Mouse (Mus musculus) heart, adult 2 months (tissue): ENCODE measurements around the gene Nploc4. TPM values are rescaled to one million over a fixed set of nuclear protein-coding genes. Genes with fewer than 3 reads are reported as not detected.

Source experiments
- DNase-seq, 2 experiments: peaks; one replicate each; pipeline ENCODE4 v3.0.0; 2021
- H3K27ac ChIP-seq: fragments of 200-600 bp; 2 replicates; pipeline ENCODE4 v1.8.1; 2022
- H3K27me3 ChIP-seq: fragments of 200-500 bp; 2 replicates; pipeline ENCODE4 v1.6.1; 2012; ENCODE audit warnings: mild to moderate bottlenecking, low read length, inconsistent platforms, mixed read lengths; ENCODE audit not compliant: control insufficient read depth, insufficient read depth
- H3K36me3 ChIP-seq: fragments of 200-500 bp; 2 replicates; pipeline ENCODE4 v1.6.1; 2012; ENCODE audit warnings: low read length, inconsistent platforms; ENCODE audit not compliant: control insufficient read depth, insufficient read depth
- H3K4me1 ChIP-seq: fragments of 200-500 bp; 2 replicates; pipeline ENCODE4 v1.6.1; 2011; ENCODE audit warnings: low read length; ENCODE audit not compliant: control insufficient read depth, insufficient read depth
- H3K4me3 ChIP-seq: fragments of 200-600 bp; 2 replicates; pipeline ENCODE4 v1.8.1; 2022
- H3K79me2 ChIP-seq: fragments of 200-500 bp; replicated peaks from 2 replicates; pipeline ENCODE4 v1.6.1; 2012; ENCODE audit warnings: mild to moderate bottlenecking, inconsistent platforms, low read length, moderate library complexity, mixed read lengths; ENCODE audit not compliant: control insufficient read depth, insufficient read depth
- H3K9ac ChIP-seq: fragments of 200-500 bp; 2 replicates; pipeline ENCODE4 v1.6.1; 2012; ENCODE audit warnings: low read depth, mild to moderate bottlenecking, control low read depth, inconsistent platforms, low read length, mixed read lengths
- CTCF ChIP-seq: fragments of 200-600 bp; IDR thresholded peaks from 2 replicates; pipeline ENCODE4 v1.8.1; 2022; ENCODE audit warnings: antibody characterized with exemption, mild to moderate bottlenecking, moderate library complexity
- EP300 ChIP-seq: fragments of 200-500 bp; IDR thresholded peaks from 2 replicates; pipeline ENCODE4 v1.6.1; 2011; ENCODE audit warnings: low read depth, low read length, control low read depth; ENCODE audit not compliant: insufficient read depth
- POLR2A ChIP-seq: fragments of 200-500 bp; IDR thresholded peaks from 2 replicates; pipeline ENCODE4 v1.6.1; 2011; ENCODE audit warnings: mild to moderate bottlenecking, low read depth, low read length, control low read depth; ENCODE audit not compliant: insufficient read depth
- WGBS: fragments of 180-500 bp; shearing (Covaris S2); methylation state at CpG from one replicate; pipeline ENCODE4 v1.1.7; 2018; 5-methylcytosine and 5-hydroxymethylcytosine counted together
- intact Hi-C: fragments of 180-260 bp; cut with DNase I; formaldehyde crosslinking; loops from one replicate; pipeline ENCODE4 v1.15.1; 2025
- polyA plus RNA-seq: library from polyadenylated mRNA; depleted of rRNA; stranded (reverse); fragments of >200 nt; gene quantifications from 2 replicates; pipeline ENCODE4 v1.2.3, GENCODE M21; 2012
- total RNA-seq, 2 experiments: library from RNA; stranded (reverse); gene quantifications; 2 replicates each; pipeline ENCODE4 v1.2.3; 2021

Gene Nploc4
- total and polyA plus RNA-seq, 3 experiments, result 36.6 to 58.4 (median 54.8) TPM

GRCm38 (mm10) chr11:120467736-120468092 is 30.2 kb upstream of the Nploc4 start:
- Histone ChIP-seq H3K4me3 (peak overlapping the region; percentile 84), H3K79me2 (no peaks in the 10 kb centered on the region; the same call in 1 of the 2 replicates), H3K4me1 (peaks cover 3% of the 10 kb centered on the region), H3K36me3 (no peaks in the 10 kb centered on the region), H3K27ac (peak overlapping the region; percentile 68), H3K27me3 (no peaks in the 10 kb centered on the region), H3K9ac (peak overlapping the region; percentile 87)
- under 1% methylated on average over 33 of the region's 33 CpGs for WGBS
- DNase-seq, result no peak
- intact Hi-C loops, result loop anchor here (2.0 kb wide), 1 partner anchor 15 kb away; no protein-coding TSS in a partner anchor
- TF ChIP-seq POLR2A, result no peak
- TF ChIP-seq CTCF, result no peak
- TF ChIP-seq EP300, result no peak

- H3K27ac ChIP-seq, result peak within 1 kb of the TSS; percentile 81
- peak within 1 kb of the TSS; percentile 87 for H3K9ac ChIP-seq
- TF ChIP-seq POLR2A (peak; percentile 89), CTCF (no peak), EP300 (0 out of 2 replicates have a peak, but pooled peaks have one; percentile 16)
- DNase-seq, result peak; percentile 91 to 95
- H3K79me2 ChIP-seq, result no peaks in the 10 kb centered on the region; the same call in 1 of the 2 replicates
- under 1% methylated on average over 53 of the region's 54 CpGs for WGBS
- H3K27me3 ChIP-seq, result no peaks in the 10 kb centered on the region
- H3K36me3 ChIP-seq, result no peaks in the 10 kb centered on the region
- H3K4me1 ChIP-seq, result peaks cover 3% of the 10 kb centered on the region
- peak within 1 kb of the TSS; percentile 84 for H3K4me3 ChIP-seq
- intact Hi-C loops, result no loop called here
These were observed 29.7 kb upstream of the Nploc4 start, which contains the start of gene Arl16 for GRCm38 (mm10) chr11:120467051-120467735. TSS of gene Arl16 (minus strand) at chr11:120467607.

GRCm38 (mm10) chr11:120465521-120465920 is 28.0 kb upstream of the Nploc4 start:
- Histone ChIP-seq H3K9ac (no peak overlapping the region), H3K4me1 (peaks cover 3% of the 10 kb centered on the region), H3K4me3 (no peak overlapping the region), H3K79me2 (no peaks in the 10 kb centered on the region; the same call in 1 of the 2 replicates), H3K27ac (no peak overlapping the region), H3K36me3 (no peaks in the 10 kb centered on the region), H3K27me3 (no peaks in the 10 kb centered on the region)
- TF ChIP-seq POLR2A (no peak), EP300 (no peak), CTCF (no peak)
- WGBS, result 34% methylated on average over 4 of the region's 4 CpGs
- no peak for DNase-seq
- intact Hi-C loops, result no loop called here

- no peaks in the 10 kb centered on the region for H3K36me3 ChIP-seq
- no peaks in the 10 kb centered on the region; the same call in 1 of the 2 replicates for H3K79me2 ChIP-seq
- no peak for TF ChIP-seq POLR2A
- no peak for TF ChIP-seq EP300
- no peak for TF ChIP-seq CTCF
- H3K27me3 ChIP-seq, result no peaks in the 10 kb centered on the region
- intact Hi-C loops, result no loop called here
- H3K9ac ChIP-seq, result no peak overlapping the region
- H3K4me3 ChIP-seq, result no peak overlapping the region
- H3K27ac ChIP-seq, result no peak overlapping the region
- DNase-seq, result no peak
- peaks cover 3% of the 10 kb centered on the region for H3K4me1 ChIP-seq
- 85% methylated on average over 5 of the region's 5 CpGs for WGBS
These were observed 26.9 kb upstream of the Nploc4 start for GRCm38 (mm10) chr11:120464365-120464764.

GRCm38 (mm10) chr11:120463536-120463935 is 26.0 kb upstream of the Nploc4 start:
- DNase-seq, result no peak
- H3K79me2 ChIP-seq, result no peaks in the 10 kb centered on the region; the same call in 1 of the 2 replicates

More at GRCm38 (mm10) chr11:120463536-120463935, 26.0 kb upstream of the Nploc4 start:
- TF ChIP-seq EP300 (no peak), POLR2A (no peak), CTCF (no peak)
- no peaks in the 10 kb centered on the region for H3K36me3 ChIP-seq
- H3K27ac ChIP-seq, result no peak overlapping the region
- WGBS, result 85% methylated on average over 2 of the region's 2 CpGs
- H3K9ac ChIP-seq, result no peak overlapping the region
- peaks cover 3% of the 10 kb centered on the region for H3K4me1 ChIP-seq
- no peak overlapping the region for H3K4me3 ChIP-seq
- intact Hi-C loops, result no loop called here
- H3K27me3 ChIP-seq, result no peaks in the 10 kb centered on the region
